Mouse (Mus musculus) spleen, adult 2 months (tissue): ENCODE results near the gene Setd1b. TPM values are rescaled to one million over a fixed set of nuclear protein-coding genes. Genes with fewer than 3 reads are reported as not detected.

Source experiments
- DNase-seq, 2 experiments: peaks; one replicate each; pipeline versions ENCODE4 v3.0.0 to v3.0.0-alpha.2; 2012 to 2021; ENCODE audit warnings: low spot score in 2 of 2, low read depth in 1 of 2
- H3K27ac ChIP-seq: fragments of 200-500 bp; 2 replicates; pipeline ENCODE4 v1.5.1; 2012; ENCODE audit warnings: low read length, inconsistent platforms; ENCODE audit not compliant: insufficient read depth
- H3K27me3 ChIP-seq: fragments of 200-500 bp; 2 replicates; pipeline ENCODE4 v1.6.1; 2012; ENCODE audit warnings: mild to moderate bottlenecking, moderate library complexity, low read length, inconsistent platforms; ENCODE audit not compliant: control insufficient read depth, insufficient read depth
- H3K36me3 ChIP-seq: fragments of 200-500 bp; 2 replicates; pipeline ENCODE4 v1.6.1; 2012; ENCODE audit warnings: mild to moderate bottlenecking, low read length, inconsistent platforms; ENCODE audit not compliant: control insufficient read depth, insufficient read depth
- H3K4me1 ChIP-seq: fragments of 200-500 bp; 2 replicates; pipeline ENCODE4 v1.6.1; 2011; ENCODE audit warnings: inconsistent platforms; ENCODE audit not compliant: control insufficient read depth, insufficient read depth, insufficient read length
- H3K4me3 ChIP-seq: fragments of 200-500 bp; 2 replicates; pipeline ENCODE4 v1.5.1; 2011; ENCODE audit warnings: mild to moderate bottlenecking, inconsistent platforms; ENCODE audit not compliant: insufficient read depth, insufficient read length; ENCODE audit errors: extremely low read depth
- CTCF ChIP-seq: fragments of 200-500 bp; IDR thresholded peaks from 2 replicates; pipeline ENCODE4 v1.5.1; 2011; ENCODE audit warnings: mild to moderate bottlenecking, inconsistent platforms; ENCODE audit not compliant: insufficient read depth, insufficient read length, insufficient replicate concordance; ENCODE audit errors: extremely low read depth
- POLR2A ChIP-seq: fragments of 200-500 bp; IDR thresholded peaks from 2 replicates; pipeline ENCODE4 v1.6.1; 2011; ENCODE audit warnings: low read depth, low read length, inconsistent platforms
- WGBS: fragments of 180-500 bp; shearing (Covaris S2); methylation state at CpG from one replicate; pipeline ENCODE4 v1.1.7; 2018; 5-methylcytosine and 5-hydroxymethylcytosine counted together
- polyA plus RNA-seq: library from polyadenylated mRNA; depleted of rRNA; stranded (reverse); fragments of >200 nt; gene quantifications from 2 replicates; pipeline ENCODE4 v1.2.3, GENCODE M21; 2012

The Setd1b gene
- polyA plus RNA-seq, 1 experiment, result 20.5 TPM

DNA sequence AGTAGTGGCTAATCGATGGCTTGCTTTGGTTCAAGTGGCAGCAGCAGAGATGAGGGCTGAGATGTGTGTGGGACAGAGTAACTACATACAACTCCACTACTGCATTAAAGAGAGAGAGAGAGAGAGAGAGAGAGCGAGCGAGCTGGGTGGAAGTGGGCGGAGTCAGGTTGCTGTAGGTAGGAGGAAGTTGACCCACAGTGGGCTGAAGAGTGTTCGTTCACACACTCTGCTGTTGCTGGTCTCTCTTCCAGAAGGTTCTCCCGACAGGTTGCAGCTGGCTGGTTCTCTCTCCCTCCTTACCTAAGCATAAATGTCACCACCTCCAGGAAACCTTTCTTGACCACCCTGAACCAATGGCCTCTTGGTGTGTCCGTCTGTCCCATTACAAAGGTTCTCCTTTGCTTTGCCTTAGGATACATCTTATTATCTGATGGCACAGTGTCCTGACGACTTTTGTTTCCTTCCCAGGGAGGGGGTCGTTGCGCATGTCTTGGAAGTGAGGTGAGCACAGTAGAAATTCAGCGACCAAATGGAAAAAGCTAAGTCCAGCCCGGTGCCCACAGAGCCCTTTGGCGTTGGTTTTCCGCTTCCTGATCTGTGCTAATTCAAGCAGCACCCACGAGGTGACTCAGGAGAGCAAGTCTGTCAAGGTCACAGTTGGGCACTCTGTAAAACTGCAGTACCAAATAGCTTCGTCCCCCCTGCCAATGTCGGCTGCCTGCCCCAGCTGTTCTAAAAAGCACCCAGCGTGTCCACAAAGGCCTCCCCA is 16.2 kb upstream of the Setd1b start:
- Histone ChIP-seq H3K27me3 (no peaks in the 10 kb centered on the region), H3K27ac (peak overlapping the region; percentile 94), H3K4me3 (peak overlapping the region; percentile 26), H3K4me1 (peaks cover 33% of the 10 kb centered on the region; the same call in 1 of the 2 replicates), H3K36me3 (peaks cover 13% of the 10 kb centered on the region; the same call in 1 of the 2 replicates)
- peak; percentile 74 to 77 for DNase-seq
- WGBS, result 5% methylated on average over 18 of the region's 18 CpGs
- TF ChIP-seq CTCF, result no peak
- peak; percentile 82 for TF ChIP-seq POLR2A

GRCm38 (mm10) chr5:123127031-123127430 is 15.0 kb upstream of the Setd1b start:
- WGBS, result 61% methylated on average over 6 of the region's 6 CpGs
- Histone ChIP-seq H3K4me1 (peaks cover 33% of the 10 kb centered on the region; the same call in 1 of the 2 replicates), H3K27me3 (no peaks in the 10 kb centered on the region), H3K4me3 (no peak overlapping the region), H3K27ac (peak overlapping the region; percentile 98), H3K36me3 (peaks cover 13% of the 10 kb centered on the region; the same call in 1 of the 2 replicates)
- DNase-seq, result no peak
- TF ChIP-seq CTCF, result no peak

- Histone ChIP-seq H3K27ac (peak overlapping the region; percentile 98), H3K4me3 (peak overlapping the region; percentile 51; the same call in 1 of the 2 replicates), H3K36me3 (peaks cover 6% of the 10 kb centered on the region), H3K4me1 (peaks cover 35% of the 10 kb centered on the region; the same call in 1 of the 2 replicates), H3K27me3 (no peaks in the 10 kb centered on the region)
- TF ChIP-seq POLR2A (peak; percentile 16), CTCF (no peak)
- peak; percentile 90 to 93 for DNase-seq
- 5% methylated on average over 10 of the region's 10 CpGs for whole genome bisulfite sequencing
Measured at GRCm38 (mm10) chr5:123128426-123129169, 13.4 kb upstream of the Setd1b start.

DNA sequence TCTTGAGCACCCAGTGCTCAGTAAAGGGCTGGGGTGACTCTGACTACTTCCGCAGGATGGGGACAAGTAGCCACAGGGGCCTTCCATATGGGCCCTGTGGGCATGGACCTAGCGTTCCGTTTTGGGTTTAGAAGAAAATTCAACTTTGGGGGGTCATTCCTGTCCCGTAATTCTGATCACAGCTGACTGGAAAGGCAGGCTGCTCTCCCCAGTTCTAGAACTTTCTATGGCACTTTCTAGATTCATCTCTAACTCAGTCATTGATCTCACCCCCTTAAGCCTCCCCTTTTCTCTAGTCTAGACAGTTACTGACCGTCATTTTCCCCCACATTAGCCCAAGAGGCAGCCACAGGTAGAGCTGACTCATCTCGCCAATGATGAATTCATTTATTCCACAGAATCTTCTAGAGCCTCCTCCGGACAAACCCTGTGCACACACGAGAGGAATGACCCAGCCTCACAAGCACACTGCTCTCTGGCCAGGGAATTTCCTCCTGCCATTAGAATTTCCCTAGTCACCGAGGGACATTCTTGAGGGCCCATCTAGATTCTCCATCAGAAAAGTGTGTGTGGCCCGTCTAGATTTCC is 12.7 kb upstream of the Setd1b start:
- Histone ChIP-seq H3K27me3 (no peaks in the 10 kb centered on the region), H3K27ac (peak overlapping the region; percentile 98), H3K4me3 (peak overlapping the region; percentile 26; the same call in 1 of the 2 replicates), H3K4me1 (peaks cover 35% of the 10 kb centered on the region; the same call in 1 of the 2 replicates), H3K36me3 (peaks cover 10% of the 10 kb centered on the region)
- 21% methylated on average over 10 of the region's 10 CpGs for WGBS
- TF ChIP-seq POLR2A, result no peak; the same call in 1 of the 2 replicates
- no peak for TF ChIP-seq CTCF
- no peak for DNase-seq

GRCm38 (mm10) chr5:123130030-123130813 is 11.8 kb upstream of the Setd1b start:
- DNase-seq, result no peak
- Histone ChIP-seq H3K27ac (peak overlapping the region; percentile 98), H3K36me3 (peaks cover 19% of the 10 kb centered on the region), H3K27me3 (no peaks in the 10 kb centered on the region), H3K4me1 (peaks cover 35% of the 10 kb centered on the region; the same call in 1 of the 2 replicates), H3K4me3 (peak overlapping the region; percentile 21; the same call in 1 of the 2 replicates)
- TF ChIP-seq POLR2A, result no peak
- no peak for TF ChIP-seq CTCF
- WGBS, result 73% methylated on average over 9 of the region's 9 CpGs

DNA sequence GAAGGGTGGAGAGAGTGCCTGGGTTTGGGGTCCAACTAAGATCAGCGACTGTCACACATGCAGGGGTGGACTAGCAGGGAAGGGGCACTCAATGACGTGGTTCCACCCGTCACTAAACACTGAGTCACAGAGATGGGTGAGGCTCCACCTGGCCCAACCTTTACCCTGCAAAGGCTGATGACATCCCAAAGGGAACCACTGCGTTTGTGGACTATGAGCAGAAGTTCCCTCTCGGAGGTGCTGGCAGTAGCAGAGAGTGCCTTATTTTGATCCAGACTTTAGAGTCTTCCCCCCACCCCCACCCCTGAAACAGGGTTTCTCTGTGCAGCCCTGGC is 11.2 kb upstream of the Setd1b start:
- no peak for DNase-seq
- H3K4me1 ChIP-seq, result peaks cover 37% of the 10 kb centered on the region; the same call in 1 of the 2 replicates
- peaks cover 25% of the 10 kb centered on the region for H3K36me3 ChIP-seq
- H3K27ac ChIP-seq, result peak overlapping the region; percentile 61
- WGBS, result 64% methylated on average over 5 of the region's 5 CpGs
- TF ChIP-seq POLR2A (no peak), CTCF (no peak)
- H3K27me3 ChIP-seq, result no peaks in the 10 kb centered on the region
- H3K4me3 ChIP-seq, result peak overlapping the region; percentile 3; the same call in 1 of the 2 replicates
